Mouse (Mus musculus) spleen, postnatal 36 days (tissue): Measurements from ENCODE around the gene Gimap8.

Source experiments
- DNase-seq, 2 experiments: peaks; one replicate each; pipeline ENCODE4 v3.0.0; 2022; ENCODE audit warnings: low spot score in 2 of 2, mixed read lengths in 1 of 2

The Gimap8 gene

GRCm38 (mm10) chr6:48704146-48704545 is 57.1 kb downstream of the Gimap8 start:
- DNase-seq, result no peak

GRCm38 (mm10) chr6:48706130-48706529 is 59.1 kb downstream of the Gimap8 start:
- no peak for DNase-seq
